Mouse (Mus musculus) neural tube, postnatal 0 days (tissue): ENCODE data around the gene Rnase2b. TPM values are rescaled to one million over a fixed set of nuclear protein-coding genes. Genes with fewer than 3 reads are reported as not detected.

Source experiments
- polyA plus RNA-seq: library from polyadenylated mRNA; unstranded; fragments of >200 nt; fragmentation: Nextera tagmentation; extraction: Ambion mirVana; gene quantifications from 2 replicates; pipeline ENCODE4 v1.2.1, GENCODE M21; 2015

The Rnase2b gene
- polyA plus RNA-seq: not detected in 2 replicates

DNA sequence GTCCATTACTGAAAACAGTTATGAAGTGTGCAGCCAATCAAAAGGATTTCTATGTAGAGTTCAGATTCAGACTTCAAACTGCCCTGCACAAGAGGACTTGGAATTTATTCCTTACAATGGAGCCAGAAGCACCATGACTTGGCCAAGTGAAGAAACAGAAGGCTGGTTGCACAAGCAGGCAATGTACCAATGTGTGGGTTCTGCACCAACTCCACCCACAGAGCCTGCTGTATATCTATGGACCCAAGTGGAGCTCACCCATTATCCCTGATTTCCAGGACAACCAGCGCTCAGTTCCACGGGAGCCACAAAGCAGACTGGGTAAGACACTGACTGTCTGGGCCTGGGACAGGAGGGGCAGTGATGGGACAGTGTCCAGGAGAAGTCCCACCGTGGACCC is at the start of gene Rnase2b:
Gene Rnase2b, plus strand, starts transcription at position 285 of the 400 bp plus-strand sequence.

DNA sequence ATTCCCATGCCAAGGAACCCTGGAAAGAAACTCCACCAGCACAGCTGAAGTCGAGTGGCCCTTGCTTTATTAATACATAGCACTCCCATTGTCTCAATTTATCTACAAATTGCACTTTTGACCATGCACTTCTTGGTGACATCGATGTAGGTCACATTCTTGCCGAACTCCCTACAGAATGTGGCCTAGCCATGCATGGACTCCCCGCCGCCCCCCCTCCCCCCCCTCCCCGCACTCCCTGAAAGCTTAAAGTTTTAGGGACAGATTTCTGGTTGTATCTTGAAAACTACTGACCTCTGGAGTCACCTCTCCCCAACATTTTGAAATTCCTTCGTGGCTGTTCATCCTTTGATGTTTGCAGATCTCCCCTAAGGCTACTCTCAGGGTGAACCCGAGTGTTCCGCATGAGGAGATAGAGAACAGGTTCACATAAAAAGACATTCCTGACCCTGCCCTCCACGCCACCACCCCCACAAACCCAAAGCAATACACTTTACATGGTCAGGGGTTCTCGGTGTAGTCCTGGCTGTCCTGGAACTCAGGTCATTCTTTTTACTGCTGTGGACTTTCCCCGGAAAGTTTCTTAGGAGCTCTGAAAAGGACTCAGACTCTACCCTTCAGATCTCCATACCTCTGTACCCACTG is 48.0 kb upstream of the Rnase2b start, which contains the start of gene Eddm3b:
Gene Eddm3b, plus strand, starts transcription at position 511 of the 645 bp plus-strand sequence.

DNA sequence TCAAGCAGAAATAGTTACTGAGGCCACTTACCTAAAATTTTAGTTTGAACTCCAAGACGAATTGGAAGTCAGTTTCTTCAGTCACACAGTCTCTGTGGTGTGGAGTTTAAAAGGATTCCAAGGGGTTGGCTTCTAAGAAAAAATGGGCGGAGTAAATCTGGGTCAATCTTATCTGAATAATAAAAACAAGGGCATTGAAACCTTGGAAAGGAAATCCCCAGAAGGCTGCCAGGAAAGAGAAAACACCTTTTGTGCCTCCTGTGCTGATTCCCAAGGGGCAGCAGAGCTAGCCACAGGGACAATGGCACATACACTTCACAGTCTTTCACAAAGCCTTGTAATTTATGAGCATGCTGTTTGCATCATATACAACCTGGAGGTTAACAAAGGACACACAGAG is 15.4 kb upstream of the Rnase2b start, which contains the start of gene Rnase1:
Gene Rnase1, minus strand, starts transcription at position 101 of the 400 bp plus-strand sequence.

DNA sequence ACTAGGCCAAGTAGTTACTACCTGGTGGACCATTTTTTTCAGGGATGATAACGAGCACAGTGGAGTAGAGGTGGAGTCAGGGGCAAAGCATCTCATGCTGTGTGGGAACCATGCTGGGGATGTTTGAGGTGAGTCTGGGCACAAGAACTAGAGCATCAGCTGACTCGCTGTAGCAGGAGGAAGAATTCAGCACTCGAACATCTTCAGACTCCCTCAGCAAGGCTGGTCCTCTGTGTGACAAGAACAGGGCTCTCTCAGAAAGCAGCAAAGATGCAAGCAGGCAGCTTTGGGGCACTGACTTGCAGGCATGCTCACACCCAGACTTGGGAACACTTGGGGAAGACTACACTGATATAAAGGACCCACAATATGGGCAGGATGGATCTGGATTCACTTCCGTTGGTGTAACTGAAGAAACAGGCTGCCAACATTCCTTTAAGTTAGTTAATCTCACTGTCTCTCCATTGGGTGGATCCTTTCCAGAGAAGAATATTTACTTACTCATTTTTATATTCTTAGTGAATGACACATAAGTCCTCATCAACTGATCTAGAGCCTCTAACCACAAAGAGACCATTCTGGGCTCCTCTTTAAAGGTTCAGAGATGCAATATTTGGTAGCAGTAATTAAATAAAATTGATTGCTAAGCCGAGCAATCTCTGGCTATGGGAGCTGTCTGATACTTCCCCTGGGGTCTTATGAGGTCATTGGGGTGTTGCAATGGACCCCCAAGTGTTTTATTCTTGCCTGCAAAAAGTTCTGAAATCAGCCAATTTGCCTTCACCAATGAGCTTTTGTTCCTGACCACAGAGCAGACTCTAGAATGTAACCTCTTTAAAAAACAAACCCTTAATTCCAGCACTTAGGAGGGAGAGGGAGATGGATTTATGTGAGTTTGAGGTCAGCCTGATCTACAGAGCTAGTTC is 37.3 kb downstream of the Rnase2b start, which contains the start of gene Ang2:
Gene Ang2, minus strand, starts transcription at position 51 of the 926 bp plus-strand sequence.

DNA sequence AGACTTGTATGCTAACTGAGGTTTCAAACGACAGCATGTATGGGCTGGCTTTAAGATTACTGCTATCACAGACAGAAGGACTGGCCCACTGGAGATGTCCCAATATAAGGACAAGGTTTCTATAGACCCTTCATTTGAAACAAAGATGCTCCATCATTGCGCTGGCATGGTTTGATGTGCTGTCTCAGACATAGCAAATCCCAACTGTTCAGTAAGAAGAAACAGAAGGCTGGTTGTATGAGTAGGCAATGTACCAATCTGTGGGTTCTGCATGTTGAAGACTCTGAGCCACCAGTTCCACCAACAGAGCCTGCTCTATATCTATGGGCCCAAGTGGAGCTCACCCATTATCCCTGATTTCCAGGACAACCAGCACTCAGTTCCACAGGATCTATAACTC is 41.1 kb downstream of the Rnase2b start, which contains the start of gene Ear14:
Gene Ear14, plus strand, starts transcription at position 277 of the 400 bp plus-strand sequence.

Other genes with a start within 250 kb of the Rnase2b start
- 77.1 and 87.6 TPM in 2 replicates for gene Osgep, start 237.4 kb upstream of the Rnase2b start, polyA plus RNA-seq
- gene Apex1, start 237.3 kb upstream of the Rnase2b start, polyA plus RNA-seq: 120 and 123 TPM in 2 replicates
- gene Pip4p1, start 231.4 kb upstream of the Rnase2b start, polyA plus RNA-seq: 107 and 115 TPM in 2 replicates
- 22.7 and 25.6 TPM in 2 replicates for gene Pnp, start 231.2 kb upstream of the Rnase2b start, polyA plus RNA-seq
- gene Gm49342, start 217.7 kb upstream of the Rnase2b start, polyA plus RNA-seq: not detected in 2 replicates
- gene Pnp2, start 206.3 kb upstream of the Rnase2b start, polyA plus RNA-seq: 1.1 and 1.5 TPM in 2 replicates
- 0.13 TPM in 1 of 2 replicates, not detected in the other for gene Rnase10, start 154.5 kb upstream of the Rnase2b start, polyA plus RNA-seq
- gene Rnase9, start 120.4 kb upstream of the Rnase2b start, polyA plus RNA-seq: not detected in 2 replicates
- not detected in 2 replicates for gene Rnase11, start 112.1 kb upstream of the Rnase2b start, polyA plus RNA-seq
- gene Rnase12, start 104.6 kb upstream of the Rnase2b start, polyA plus RNA-seq: not detected in 2 replicates
- 0.06 TPM in 1 of 2 replicates, not detected in the other for gene Olfr750, start 87.8 kb upstream of the Rnase2b start, polyA plus RNA-seq
- gene Rnase4, start 71.2 kb upstream of the Rnase2b start, polyA plus RNA-seq: 28.1 and 29.2 TPM in 2 replicates
- 5.1 and 5.8 TPM in 2 replicates for gene Ang, start 71.1 kb upstream of the Rnase2b start, polyA plus RNA-seq
- gene Eddm3b, start 47.8 kb upstream of the Rnase2b start, polyA plus RNA-seq: not detected in 2 replicates
- gene Rnase6, start 38.4 kb upstream of the Rnase2b start, polyA plus RNA-seq: 0.62 and 0.72 TPM in 2 replicates
- gene Rnase1, start 15.5 kb upstream of the Rnase2b start, polyA plus RNA-seq: 0.71 and 1.2 TPM in 2 replicates
- gene Ang2, start 36.9 kb downstream of the Rnase2b start, polyA plus RNA-seq: not detected in 2 replicates
- not detected in 2 replicates for gene Ear14, start 41.1 kb downstream of the Rnase2b start, polyA plus RNA-seq
- not detected in 2 replicates for gene Rnase2a, start 93.9 kb downstream of the Rnase2b start, polyA plus RNA-seq
- not detected in 2 replicates for gene Gm7247, start 199.5 kb downstream of the Rnase2b start, polyA plus RNA-seq
- gene Vmn2r88, start 248.6 kb downstream of the Rnase2b start, polyA plus RNA-seq: not detected in 2 replicates